Mouse (Mus musculus): ENCODE measurements around the gene Tubgcp5.

DNA sequence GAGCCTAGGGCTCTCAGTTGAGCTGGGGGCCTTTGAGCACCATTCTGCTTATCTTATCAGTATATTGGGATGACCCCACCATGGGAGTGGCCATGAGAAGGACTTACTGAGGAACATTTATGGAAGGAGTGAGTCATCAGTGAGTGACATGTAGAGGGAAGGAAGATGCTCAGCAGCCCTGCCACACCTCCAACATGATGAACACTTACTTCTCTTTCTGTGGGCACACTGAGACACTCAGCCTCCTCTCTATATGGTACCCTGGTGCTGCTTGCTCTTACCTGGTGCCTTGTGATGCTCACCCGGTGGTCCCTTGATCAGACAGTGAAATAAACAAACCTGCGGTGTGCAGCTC, 65.5 kb downstream of the Tubgcp5 start:
- TF ChIP-seq MXI1 (IDR thresholded peaks at IDR 0.05; ENCODE audit: low read depth, low read length), result no peak
- no peak for TF ChIP-seq POLR2A (IDR thresholded peaks at IDR 0.05; ENCODE audit: low read depth, low read length)
- no peak for TF ChIP-seq MAFK (IDR thresholded peaks at IDR 0.05; ENCODE audit: insufficient replicate concordance, low read length)
- TF ChIP-seq USF1 (IDR thresholded peaks at IDR 0.05; ENCODE audit: low read depth, low read length), result no peak
- TF ChIP-seq NRF1 (IDR thresholded peaks at IDR 0.05; ENCODE audit: low read depth, low read length), result no peak
- peak; percentile 60 for TF ChIP-seq JUN (IDR thresholded peaks at IDR 0.05; ENCODE audit: insufficient read depth, low read depth, low read length)
- no peak for TF ChIP-seq TBP (conservative IDR thresholded peaks at IDR 0.05; ENCODE audit: low read depth, low read length)

Data from CH12.LX (cell line).